Mouse (Mus musculus) layer of hippocampus, postnatal 10 days (tissue): Measurements from ENCODE around the gene Mturn. TPM values are rescaled to one million over a fixed set of nuclear protein-coding genes. Genes with fewer than 3 reads are reported as not detected.

ENCODE experiments used
- DNase-seq, 2 experiments: peaks; one replicate each; pipeline ENCODE4 v3.0.0; 2021; ENCODE audit warnings: low spot score in 2 of 2
- total RNA-seq, 2 experiments: library from RNA; stranded (reverse); gene quantifications; 2 replicates each; pipeline ENCODE4 v1.2.3; 2021

The Mturn gene
- total RNA-seq, 2 experiments from 2014 or later, result 218 to 231 TPM

DNA sequence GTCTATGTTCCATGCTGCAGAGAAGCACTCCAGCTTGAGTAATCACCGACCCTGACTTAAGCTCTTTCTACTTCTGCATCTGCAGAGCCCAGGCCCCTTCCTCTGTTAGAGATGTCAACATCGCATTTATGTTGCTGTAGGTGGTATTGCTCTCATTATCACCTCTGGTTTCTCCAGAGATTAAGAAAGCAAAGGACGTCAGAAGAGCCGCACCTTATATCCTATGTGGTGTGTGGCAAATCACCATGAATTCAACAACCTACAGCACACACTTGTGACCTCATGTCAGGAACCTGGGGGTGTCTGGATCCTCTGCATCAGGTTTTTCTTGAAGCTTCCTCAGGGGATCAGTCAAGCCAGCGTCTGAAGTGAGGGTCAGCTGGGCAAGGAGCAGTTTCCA is 46.0 kb downstream of the Mturn start:
- DNase-seq, result no peak

DNA sequence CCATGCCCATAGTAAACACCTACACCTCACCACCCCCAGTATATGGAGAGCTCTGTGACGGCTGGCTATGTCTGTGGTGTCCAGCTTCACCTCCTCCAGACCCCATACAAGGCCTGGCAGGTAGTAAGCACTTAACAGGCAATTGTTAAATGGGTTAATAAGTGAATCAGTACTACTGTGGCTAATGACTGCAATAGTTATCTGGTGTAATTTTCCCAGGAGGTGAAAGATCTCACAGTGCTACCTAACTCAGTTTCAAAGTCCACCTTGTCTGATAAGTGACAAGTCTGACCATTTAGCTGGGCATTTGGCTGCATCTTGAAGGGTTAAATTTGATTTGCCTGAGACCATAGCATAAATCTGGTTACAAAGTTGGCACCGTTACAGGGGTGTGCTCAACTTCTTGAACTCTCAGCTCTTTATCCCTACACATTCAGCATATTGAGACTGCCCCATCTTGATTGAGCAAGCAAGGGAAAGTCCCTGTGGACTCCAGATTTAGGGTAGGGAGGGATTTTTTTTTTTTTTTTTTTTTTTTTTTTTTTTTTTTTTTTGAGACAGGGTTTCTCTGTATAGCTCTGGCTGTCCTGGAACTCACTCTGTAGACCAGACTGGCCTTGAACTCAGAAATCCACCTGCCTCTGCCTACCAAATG is 48.2 kb downstream of the Mturn start:
- DNase-seq, result no peak

DNA sequence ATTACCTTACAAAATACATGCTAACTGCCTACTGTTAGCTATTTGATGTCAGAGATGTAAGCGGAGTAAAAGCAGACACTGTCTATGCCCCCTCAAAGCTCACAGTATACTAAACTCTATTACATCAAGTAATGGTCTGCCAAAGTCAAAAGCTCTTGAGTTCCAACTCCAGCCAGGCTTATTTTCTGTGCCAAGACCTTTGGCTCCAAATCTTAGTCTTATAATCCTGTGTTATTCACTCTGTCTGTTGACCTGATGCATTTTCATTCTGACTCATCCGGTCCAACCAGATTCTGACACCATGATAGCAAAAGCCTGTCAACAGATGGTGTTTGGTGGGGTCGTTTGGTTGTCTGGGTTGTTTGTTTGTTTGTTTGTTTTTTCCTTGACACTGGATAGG is 50.3 kb downstream of the Mturn start:
- no peak for DNase-seq

DNA sequence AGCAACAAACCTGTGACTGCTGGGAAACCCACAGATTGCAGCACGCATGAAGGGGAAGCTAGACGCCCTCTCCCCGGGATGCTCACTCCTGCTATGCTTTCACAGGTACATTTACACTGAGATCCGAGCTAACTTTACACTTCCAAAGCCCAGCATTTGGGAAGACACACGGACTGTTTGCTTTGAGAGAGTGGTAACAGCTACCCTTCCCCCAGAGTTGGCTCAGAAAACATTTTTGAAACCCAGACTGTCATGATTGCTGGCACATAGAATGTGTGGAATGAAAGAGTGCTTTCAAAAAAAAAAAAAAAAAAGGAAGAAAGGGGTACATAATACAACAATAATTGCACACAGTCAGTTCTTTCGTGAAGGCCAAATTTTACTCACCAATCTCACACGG is 51.3 kb downstream of the Mturn start:
- no peak for DNase-seq

DNA sequence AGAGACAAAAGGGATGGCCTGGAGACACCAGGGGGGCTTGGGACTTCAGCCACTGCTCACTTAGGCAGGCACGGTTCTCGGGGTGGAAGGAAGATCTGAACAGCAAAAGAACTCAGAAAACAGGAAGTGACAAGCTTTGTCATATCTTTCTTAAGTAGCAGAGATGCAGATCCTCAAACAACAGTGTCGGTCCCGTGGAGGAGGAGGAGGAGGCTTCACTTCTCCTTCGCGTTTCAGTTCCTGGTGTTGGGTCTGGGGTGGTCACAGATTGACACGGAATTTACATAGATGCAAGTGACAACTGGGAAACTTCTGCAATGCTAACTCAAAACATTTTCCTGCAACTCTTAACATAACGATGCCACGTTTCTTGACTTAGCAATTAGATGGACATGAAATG is 54.7 kb downstream of the Mturn start:
- DNase-seq, result no peak

DNA sequence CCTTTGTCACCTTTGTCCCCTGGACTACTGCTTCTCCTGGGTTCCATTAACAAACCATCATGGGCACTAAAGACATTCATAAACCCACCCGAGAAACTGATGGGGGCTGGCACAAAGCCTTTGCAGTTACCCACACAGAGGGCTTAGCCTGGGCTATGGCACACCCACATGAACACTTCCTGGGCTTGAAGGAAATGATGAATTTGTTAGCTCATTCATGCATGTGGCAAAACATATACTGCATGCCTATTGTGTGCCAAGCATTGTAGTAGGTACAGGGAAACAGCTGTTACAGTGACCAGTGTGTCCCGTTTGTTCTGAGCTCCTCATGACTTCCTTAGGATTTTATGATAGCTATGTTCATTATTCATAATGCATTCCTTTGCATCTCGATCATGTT is 55.8 kb downstream of the Mturn start:
- DNase-seq, result no peak

DNA sequence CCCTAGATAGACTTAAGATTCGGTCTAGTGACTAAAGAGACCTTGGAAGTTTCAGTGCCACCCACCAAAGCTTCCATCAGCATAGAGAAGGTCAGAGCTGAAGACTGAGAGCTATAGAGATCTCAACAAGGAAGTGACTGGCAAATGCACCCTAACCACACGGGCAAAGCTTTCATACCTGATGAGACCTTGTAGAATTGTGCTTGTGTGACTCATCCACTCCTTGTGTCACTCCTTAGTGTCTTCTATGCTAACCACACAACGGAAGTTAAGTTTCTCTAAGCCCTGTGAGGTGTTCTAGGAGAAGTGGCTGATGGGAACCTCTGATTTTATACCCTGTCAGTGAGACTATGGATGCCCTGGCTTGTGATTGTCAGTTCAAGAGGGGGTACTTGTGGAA is 56.3 kb downstream of the Mturn start:
- DNase-seq, result no peak

DNA sequence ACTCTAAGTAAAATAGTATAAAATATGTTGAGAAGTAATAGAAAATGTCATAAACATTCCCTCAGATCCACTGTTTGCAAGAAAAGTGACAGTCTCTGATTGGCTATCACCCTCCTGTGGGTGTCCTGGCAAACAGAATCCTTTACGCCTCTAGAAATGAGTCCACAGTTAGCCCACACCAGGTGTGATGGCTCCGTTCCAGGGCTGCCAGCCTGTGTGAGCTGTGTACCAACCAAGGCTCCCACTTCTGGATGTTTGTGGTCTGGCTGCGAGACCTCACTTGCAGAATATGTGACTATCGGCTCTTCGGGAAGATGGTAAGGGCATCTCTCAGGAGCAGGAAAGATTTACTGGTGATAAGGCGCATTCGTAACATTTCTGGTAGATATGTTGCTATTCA is 67.6 kb downstream of the Mturn start:
- no peak for DNase-seq

DNA sequence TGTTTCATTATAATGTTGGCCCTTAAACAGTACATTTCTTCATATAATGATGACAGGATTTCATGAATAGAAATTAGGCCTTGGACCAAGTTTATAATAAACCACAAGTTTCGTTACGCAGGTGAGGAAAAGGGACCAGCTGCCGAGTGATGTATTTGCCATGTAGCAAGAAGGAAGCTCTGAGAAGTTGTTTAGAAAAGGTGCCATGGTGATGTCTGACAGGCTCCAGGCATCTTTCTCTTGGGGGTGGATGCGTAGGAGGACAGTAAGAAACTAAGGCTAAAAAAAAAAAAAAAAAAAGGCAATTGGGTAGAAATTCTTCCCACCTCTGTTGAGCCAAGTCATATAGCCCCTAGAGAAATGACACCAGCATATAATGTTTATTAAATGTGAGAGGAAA is 70.2 kb downstream of the Mturn start:
- DNase-seq, result no peak

DNA sequence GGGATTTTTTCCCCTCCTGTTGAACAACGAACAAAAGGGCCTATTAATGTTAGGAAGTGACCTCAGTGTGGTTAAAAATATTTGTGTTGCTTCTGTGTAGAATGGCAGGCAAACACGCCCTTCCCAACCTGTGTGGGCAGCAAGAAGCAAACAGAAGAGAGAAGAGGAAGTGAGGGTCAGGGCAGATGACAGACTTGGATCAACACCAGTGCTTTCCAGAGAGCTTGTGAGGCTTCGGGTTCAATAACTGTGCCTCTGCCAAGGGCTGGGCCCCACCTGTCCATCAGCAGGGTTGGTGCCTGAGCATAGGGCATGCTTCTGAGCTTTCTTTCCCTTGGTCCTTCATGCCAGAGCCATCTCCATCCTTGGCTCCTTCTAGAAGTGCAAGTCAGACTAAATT is 70.7 kb downstream of the Mturn start:
- no peak for DNase-seq

Other genes starting within 250 kb of the Mturn start
- 100 to 1,000 TPM; 161 to 164 TPM for gene Scrn1, start 115.1 kb upstream of the Mturn start, total RNA-seq
- 10 to 100 TPM in 1 of 2 experiments, 1 to 10 TPM in 1; 9.5 to 12.3 TPM for gene Plekha8, start 86.5 kb upstream of the Mturn start, total RNA-seq
- 10 to 100 TPM; 10.9 to 13.1 TPM for gene Fkbp14, start 84.3 kb upstream of the Mturn start, total RNA-seq
- 10 to 100 TPM; 44.1 to 50.0 TPM for gene Znrf2, start 135.3 kb downstream of the Mturn start, total RNA-seq